9 mouse cellular contexts compared by ENCODE assay signal in the genomic region with DNA sequence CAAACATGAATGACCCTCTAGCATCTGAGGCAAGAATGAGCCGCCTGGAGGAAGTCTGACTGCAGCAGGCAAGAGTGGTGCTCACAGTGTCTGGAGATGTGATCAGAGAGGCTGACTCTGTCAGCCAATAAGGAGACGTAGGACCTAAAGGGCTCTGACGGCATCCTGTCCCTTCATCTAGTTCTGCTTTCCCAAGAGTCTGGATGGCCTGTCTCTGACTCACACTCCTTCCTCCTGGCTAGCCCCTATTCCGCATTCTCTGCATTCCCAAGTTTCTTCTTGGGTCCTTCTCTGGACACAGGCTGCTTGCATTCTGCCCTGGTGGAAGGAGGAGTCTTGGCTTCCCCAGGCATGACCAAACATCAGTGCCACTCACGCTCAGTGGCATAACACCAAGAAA. TPM values are rescaled to one million over a fixed set of nuclear protein-coding genes. Genes with fewer than 3 reads are reported as not detected.
DNase-seq lines count a peak whose midpoint lies in the region; ATAC-seq and TF ChIP-seq lines count a peak whose summit lies in the region.
"Had no signal": no experiment of that assay in that cellular context is flagged by ENCODE, and none has a peak within 500 bp of the region (broad histone marks: within the 10 kb centered on the region; RNA-seq: fewer than 3 reads in every experiment).

No protein-coding gene starts in this region.

- WGBS in hindbrain, embryonic 12.5 days = 60% methylated on average over 5 of the region's 5 CpGs

- intact Hi-C loops in left cerebral cortex, adult 2 months (cut with DNase I) = no loop called here

- H3K27me3 ChIP-seq in hindbrain, embryonic 12.5 days = no peaks in the 10 kb centered on the region

- H3K9me3 ChIP-seq in hindbrain, embryonic 12.5 days (replicated peaks) = no peaks in the 10 kb centered on the region

- H3K9ac ChIP-seq in hindbrain, embryonic 12.5 days = no peak overlapping the region

- peak; percentile 60 for TF ChIP-seq POLR2A in embryonic fibroblast, embryonic 13.5 days (IDR thresholded peaks at IDR 0.05; ENCODE audit: low read depth, low read length)

- H3K4me1 ChIP-seq in embryonic fibroblast, embryonic 13.5 days (ENCODE audit: control insufficient read depth, insufficient read depth, low read length) = peaks cover 25% of the 10 kb centered on the region
- peaks cover 3% of the 10 kb centered on the region; the same call in 1 of the 2 replicates for H3K4me1 ChIP-seq in hindbrain, embryonic 12.5 days

- H3K36me3 ChIP-seq in hindbrain, embryonic 12.5 days = no peaks in the 10 kb centered on the region

- H3K4me2 ChIP-seq in hindbrain, embryonic 12.5 days (replicated peaks) = no peak overlapping the region
- H3K4me2 ChIP-seq: midbrain, embryonic 11.5 days had no signal

- ATAC-seq in hindbrain, embryonic 12.5 days (ENCODE audit: low FRiP score) = no peak

- DNase-seq in adrenal gland, adult 2 months = peak; percentile 26
- no peak for DNase-seq in adrenal gland, adult 18-20 months (ENCODE audit: low spot score in 2 of 2)
- peak; percentile 25 for DNase-seq in kidney, adult 18-20 months
- DNase-seq in lung, postnatal 14 days = peak; percentile 60
- DNase-seq in spleen, adult 18-20 months = no peak
- no peak for DNase-seq in left cerebral cortex, adult 2 months (ENCODE audit: extremely low spot score in 1 of 2, low spot score in 2 of 2)

- TF ChIP-seq CTCF in embryonic fibroblast, embryonic 13.5 days (IDR thresholded peaks at IDR 0.05; ENCODE audit: borderline replicate concordance, insufficient read depth, low read length) = no peak
- TF ChIP-seq CTCF in left cerebral cortex, adult 2 months (IDR thresholded peaks at IDR 0.05) = no peak

- H3K27ac ChIP-seq in embryonic fibroblast, embryonic 13.5 days (ENCODE audit: insufficient read depth, low read length) = peak overlapping the region; percentile 99
- H3K27ac ChIP-seq in left cerebral cortex, adult 2 months = no peak overlapping the region
- no peak overlapping the region for H3K27ac ChIP-seq in hindbrain, embryonic 12.5 days

- no peak overlapping the region for H3K4me3 ChIP-seq in embryonic fibroblast, embryonic 13.5 days (ENCODE audit: insufficient read depth, low read length)
- H3K4me3 ChIP-seq in left cerebral cortex, adult 2 months = no peak overlapping the region
- no peak overlapping the region for H3K4me3 ChIP-seq in hindbrain, embryonic 12.5 days

RNA-seq across cellular contexts. Expression of a gene that starts 7.8 kb away (rescaled TPM):
- 1 to 10 TPM; 3.9 to 5.3 TPM for total RNA-seq in adrenal gland, adult 2 months (2021)
- polyA plus RNA-seq in adrenal gland, adult 2 months (2012; rRNA removed) = 1.3 and 2.1 TPM in 2 replicates
- total RNA-seq in adrenal gland, adult 18-20 months (2021) = 10 to 100 TPM in 1 of 2 experiments, 1 to 10 TPM in 1; 3.3 to 17.1 TPM
- polyA plus RNA-seq in embryonic fibroblast, embryonic 13.5 days (2011; ENCODE audit: insufficient read length, low read depth, missing spikeins) = 646 and 1,921 TPM in 2 replicates
- total RNA-seq in left cerebral cortex, adult 2 months (2021) = 1 to 10 TPM in 1 of 2 experiments, under 1 TPM in 1; 0.91 to 1.1 TPM
- polyA plus RNA-seq in hindbrain, embryonic 12.5 days (2016; fragmentation: Nextera tagmentation; extraction: Ambion mirVana) = 0.10 TPM in 1 of 2 replicates, not detected in the other
- polyA plus RNA-seq: midbrain, embryonic 11.5 days had no signal

RNA-seq across cellular contexts. Expression of a gene that starts 33.9 kb away (rescaled TPM):
- 100 to 1,000 TPM in 1 of 2 experiments, 10 to 100 TPM in 1; 75.4 to 114 TPM for total RNA-seq in adrenal gland, adult 2 months (2021)
- polyA plus RNA-seq in adrenal gland, adult 2 months (2012; rRNA removed) = 46.5 and 56.7 TPM in 2 replicates
- total RNA-seq in adrenal gland, adult 18-20 months (2021) = 10 to 100 TPM; 90.6 to 96.8 TPM
- 149 and 166 TPM in 2 replicates for polyA plus RNA-seq in embryonic fibroblast, embryonic 13.5 days (2011; ENCODE audit: insufficient read length, low read depth, missing spikeins)
- 100 to 1,000 TPM; 349 to 354 TPM for total RNA-seq in left cerebral cortex, adult 2 months (2021)
- polyA plus RNA-seq in hindbrain, embryonic 12.5 days (2016; fragmentation: Nextera tagmentation; extraction: Ambion mirVana) = 183 and 186 TPM in 2 replicates

RNA-seq across cellular contexts. Expression of a gene that starts 36.2 kb away (rescaled TPM):
- total RNA-seq in adrenal gland, adult 2 months (2021) = 10 to 100 TPM; 37.1 to 47.0 TPM
- polyA plus RNA-seq in adrenal gland, adult 2 months (2012; rRNA removed) = 13.3 and 19.6 TPM in 2 replicates
- 10 to 100 TPM; 39.1 to 42.2 TPM for total RNA-seq in adrenal gland, adult 18-20 months (2021)
- 20.2 and 23.4 TPM in 2 replicates for polyA plus RNA-seq in embryonic fibroblast, embryonic 13.5 days (2011; ENCODE audit: insufficient read length, low read depth, missing spikeins)
- 1 to 10 TPM; 4.3 to 5.7 TPM for total RNA-seq in left cerebral cortex, adult 2 months (2021)
- 4.2 and 5.7 TPM in 2 replicates for polyA plus RNA-seq in hindbrain, embryonic 12.5 days (2016; fragmentation: Nextera tagmentation; extraction: Ambion mirVana)

RNA-seq across cellular contexts. Expression of a gene that starts 53.7 kb away (rescaled TPM):
- 10 to 100 TPM; 10.1 to 51.2 TPM for total RNA-seq in adrenal gland, adult 2 months (2021)
- 5.3 and 7.0 TPM in 2 replicates for polyA plus RNA-seq in adrenal gland, adult 2 months (2012; rRNA removed)
- total RNA-seq in adrenal gland, adult 18-20 months (2021) = 10 to 100 TPM; 12.8 to 15.6 TPM
- 2.1 and 3.8 TPM in 2 replicates for polyA plus RNA-seq in embryonic fibroblast, embryonic 13.5 days (2011; ENCODE audit: insufficient read length, low read depth, missing spikeins)
- total RNA-seq in left cerebral cortex, adult 2 months (2021) = 100 to 1,000 TPM; 433 to 446 TPM
- polyA plus RNA-seq in hindbrain, embryonic 12.5 days (2016; fragmentation: Nextera tagmentation; extraction: Ambion mirVana) = 1.4 and 2.1 TPM in 2 replicates

Comparison
In these comparisons a context has a peak if more than half of its experiments do, and no peak if none do; other contexts are left out.
1. DNase-seq: peak in adrenal gland, adult 2 months (single experiment), kidney, adult 18-20 months (single experiment) and lung, postnatal 14 days (single experiment); none in adrenal gland, adult 18-20 months (0 of 2), spleen, adult 18-20 months (0 of 2) and left cerebral cortex, adult 2 months (0 of 2).
2. RNA of a gene that starts 36.2 kb away (total RNA-seq): 37.1 to 47.0 TPM in adrenal gland, adult 2 months and 39.1 to 42.2 TPM in adrenal gland, adult 18-20 months; 4.3 to 5.7 TPM in left cerebral cortex, adult 2 months; every median in the first group is over 4 times any median in the second.